Mouse (Mus musculus): ENCODE data around the gene Gtf2a1l.

Gene Gtf2a1l

GRCm38 (mm10) chr17:88668452-88668851 lies at the start of gene Gtf2a1l:
Gene Gtf2a1l (plus strand): TSS chr17:88668660.
- peak; percentile 24 to 49 for DNase-seq

DNA sequence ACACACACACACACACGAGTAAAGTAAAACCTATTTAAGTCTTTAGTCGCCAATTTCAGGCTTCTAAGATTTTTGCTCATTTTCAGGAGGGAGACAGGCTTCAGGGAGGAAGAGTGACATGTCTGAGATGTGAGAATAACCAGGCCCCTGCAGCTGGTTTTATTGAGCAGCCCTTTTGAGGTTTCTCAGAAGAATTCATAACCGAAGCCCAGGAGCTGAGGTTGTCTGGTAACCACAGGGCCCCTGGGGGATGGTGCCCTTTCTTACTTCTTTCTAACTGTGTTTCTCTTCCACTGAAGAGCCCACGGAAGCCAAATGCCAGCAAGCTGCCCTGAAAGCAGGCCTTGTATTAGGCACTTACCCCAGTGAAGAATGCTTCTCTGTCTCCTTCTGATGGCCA lies 47.5 kb upstream of the Gtf2a1l start:
- DNase-seq: no peak

GRCm38 (mm10) chr17:88621374-88621773 lies 47.1 kb upstream of the Gtf2a1l start:
- no peak for DNase-seq

DNA sequence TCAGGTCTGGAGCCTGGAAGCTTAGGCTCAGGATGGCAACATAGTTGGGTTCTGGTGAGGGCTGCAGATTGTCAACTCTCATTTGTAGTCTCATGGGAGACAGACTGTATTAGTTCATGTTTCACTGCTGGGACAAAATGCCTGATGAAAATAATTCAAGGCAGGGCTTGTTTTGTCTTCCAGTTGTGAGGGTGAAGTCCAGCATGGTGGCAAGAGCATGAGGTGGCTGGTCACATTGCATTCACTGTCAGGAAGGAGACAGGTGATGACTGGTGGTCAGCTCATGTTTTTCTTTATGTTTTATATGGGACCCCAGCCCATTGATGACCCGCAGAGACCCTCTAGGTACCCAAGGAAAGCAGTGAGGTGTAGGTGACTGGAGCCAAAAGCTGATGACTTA lies 45.7 kb upstream of the Gtf2a1l start:
- DNase-seq: no peak

DNA sequence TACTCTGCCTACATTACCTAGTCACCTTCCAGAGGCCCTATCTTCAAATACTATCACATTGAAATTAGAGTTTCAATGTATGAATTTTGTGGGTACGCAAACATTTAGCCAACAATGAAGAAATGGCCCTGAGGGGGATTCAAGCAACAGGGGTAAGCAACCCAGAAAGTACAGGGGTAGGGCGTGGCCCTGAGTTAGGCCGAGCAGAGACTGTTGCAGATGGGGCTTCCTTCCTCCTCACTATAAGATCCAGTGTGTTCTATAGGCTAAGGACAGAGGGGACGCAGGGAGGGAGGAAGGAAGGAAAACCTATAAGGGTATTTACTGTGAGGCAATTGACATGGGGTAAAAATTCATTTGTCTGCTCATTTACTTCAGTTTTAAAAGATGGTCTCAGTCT lies 44.1 kb upstream of the Gtf2a1l start:
- DNase-seq: no peak

- no peak for DNase-seq
Observed at GRCm38 (mm10) chr17:88625350-88625749, 43.1 kb upstream of the Gtf2a1l start.

DNA sequence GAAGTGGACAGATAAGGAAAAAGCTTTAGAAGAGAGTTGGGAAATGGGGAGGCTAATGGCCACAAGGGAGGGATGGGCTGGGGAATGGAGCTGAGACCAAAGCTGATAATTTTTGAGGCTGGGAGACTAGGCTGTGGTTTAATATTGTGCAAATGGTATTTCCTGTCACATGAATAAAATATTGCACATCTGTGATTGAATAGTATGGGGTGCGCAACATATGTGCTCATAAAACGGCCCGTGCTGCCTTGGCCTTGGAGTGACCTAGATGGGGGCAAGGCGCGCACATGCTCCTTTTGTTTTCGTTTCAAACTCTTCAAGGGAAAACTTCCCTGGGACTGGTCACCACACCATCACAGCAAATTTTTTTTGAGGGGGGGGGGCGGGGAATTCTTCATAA lies 42.5 kb upstream of the Gtf2a1l start:
- no peak for DNase-seq

GRCm38 (mm10) chr17:88626347-88626811 lies 42.1 kb upstream of the Gtf2a1l start:
- no peak for DNase-seq

GRCm38 (mm10) chr17:88627150-88627549 lies 41.3 kb upstream of the Gtf2a1l start:
- no peak for DNase-seq

DNA sequence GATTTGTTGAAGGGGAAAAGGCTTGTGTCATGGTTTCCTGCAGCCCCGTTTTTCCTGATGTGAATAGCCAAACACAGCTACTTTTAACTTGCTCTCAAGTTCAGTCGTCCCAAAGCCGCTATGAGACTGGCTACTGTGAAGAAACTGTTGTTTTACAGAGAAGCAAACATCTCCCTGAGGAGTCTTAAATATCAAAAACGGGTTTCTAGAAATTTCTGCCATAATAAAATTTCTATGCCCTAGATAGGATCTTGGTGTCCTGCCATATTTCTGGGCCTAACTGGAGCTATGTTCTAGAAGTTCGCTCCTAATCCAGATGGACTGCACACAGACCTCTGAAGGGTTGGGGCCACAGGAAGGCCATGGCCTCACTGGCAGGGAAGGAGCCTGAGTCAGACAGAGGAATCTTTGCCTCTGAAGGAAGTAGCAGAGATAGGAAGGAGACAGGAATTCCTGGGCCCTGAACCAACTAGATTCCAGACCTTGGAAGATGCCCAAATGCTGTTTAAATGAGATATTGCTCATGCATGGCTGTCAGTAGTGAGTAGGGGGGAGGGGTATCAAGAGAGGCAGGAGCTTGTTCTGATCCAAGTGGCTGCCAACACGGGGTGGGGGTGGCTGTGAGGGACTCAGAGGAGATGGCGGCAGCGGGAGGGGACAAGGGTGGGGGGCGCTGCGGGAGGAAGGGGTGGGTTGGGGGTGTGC lies 39.6 kb upstream of the Gtf2a1l start:
- no peak for DNase-seq

DNA sequence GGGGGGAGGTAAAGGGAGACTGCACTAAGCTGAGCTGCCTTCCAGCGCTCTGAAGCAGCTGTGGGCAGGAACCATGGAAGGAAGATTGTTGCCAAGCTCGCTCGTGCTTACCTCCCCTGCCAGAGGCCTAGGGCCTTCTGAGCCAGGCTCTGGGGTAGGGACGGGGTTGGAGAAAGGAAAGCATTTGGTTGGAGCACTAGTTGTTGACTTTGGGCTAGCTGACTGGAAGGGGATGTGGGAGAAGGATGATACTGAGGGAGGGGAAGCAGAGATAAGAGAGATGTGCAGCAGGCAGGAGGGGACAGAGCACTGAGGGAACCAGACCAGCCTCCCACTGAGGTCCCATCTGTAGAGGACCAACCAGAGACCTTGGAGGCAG lies 39.1 kb upstream of the Gtf2a1l start:
- DNase-seq: no peak

- no peak for DNase-seq
Observed at GRCm38 (mm10) chr17:88629931-88630553, 38.4 kb upstream of the Gtf2a1l start.

- no peak for DNase-seq
Observed at GRCm38 (mm10) chr17:88630554-88630948, 37.9 kb upstream of the Gtf2a1l start.

DNA sequence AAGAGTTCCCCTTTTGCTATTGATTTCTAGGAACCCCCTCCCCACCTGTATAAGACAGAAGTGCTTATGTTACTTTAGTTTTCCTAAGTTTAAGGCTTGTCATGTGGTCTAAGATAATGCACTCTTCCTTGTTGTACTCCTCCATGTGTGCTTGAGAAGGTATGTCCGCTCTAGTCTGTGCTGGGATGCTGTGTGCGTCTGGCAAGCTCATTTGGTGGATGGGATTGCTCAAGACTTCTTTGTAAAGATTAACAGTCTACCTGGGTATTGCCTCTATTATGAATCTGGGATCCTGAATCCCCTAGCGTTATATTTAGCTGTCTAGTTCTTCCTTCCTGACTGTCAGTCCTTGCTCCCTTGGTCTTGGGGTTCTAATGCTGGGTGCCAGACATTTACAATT lies 35.8 kb upstream of the Gtf2a1l start:
- DNase-seq: no peak

- DNase-seq: no peak
Observed at GRCm38 (mm10) chr17:88636076-88636475, 32.4 kb upstream of the Gtf2a1l start.

- no peak for DNase-seq
Observed at GRCm38 (mm10) chr17:88636587-88636986, 31.9 kb upstream of the Gtf2a1l start.

- DNase-seq: peak; percentile 67 to 73
Observed at GRCm38 (mm10) chr17:88641012-88641411, 27.4 kb upstream of the Gtf2a1l start.

DNA sequence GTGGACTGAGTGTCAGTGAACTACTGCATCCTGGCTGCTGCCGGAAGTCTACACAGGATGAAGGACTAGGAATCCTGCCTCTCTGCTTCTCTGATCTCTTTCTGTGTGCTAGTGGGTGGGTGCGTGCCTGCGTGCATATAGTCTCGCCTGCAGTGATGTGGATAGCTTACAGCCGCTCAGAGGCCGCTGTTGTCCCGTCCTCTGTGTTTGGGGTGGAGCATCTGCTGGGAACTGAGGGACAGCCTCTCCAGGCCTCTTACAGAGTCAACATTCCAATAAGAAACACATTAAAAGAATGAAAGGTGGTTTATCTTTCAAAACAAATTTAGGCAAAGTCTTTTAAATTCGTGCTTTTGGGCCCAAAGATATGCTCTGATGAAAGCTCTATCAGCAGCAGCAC lies 26.6 kb upstream of the Gtf2a1l start:
- DNase-seq: no peak

GRCm38 (mm10) chr17:88644876-88645275 lies 23.6 kb upstream of the Gtf2a1l start:
- DNase-seq: no peak

- no peak for DNase-seq
Observed at GRCm38 (mm10) chr17:88645299-88645698, 23.2 kb upstream of the Gtf2a1l start.

DNA sequence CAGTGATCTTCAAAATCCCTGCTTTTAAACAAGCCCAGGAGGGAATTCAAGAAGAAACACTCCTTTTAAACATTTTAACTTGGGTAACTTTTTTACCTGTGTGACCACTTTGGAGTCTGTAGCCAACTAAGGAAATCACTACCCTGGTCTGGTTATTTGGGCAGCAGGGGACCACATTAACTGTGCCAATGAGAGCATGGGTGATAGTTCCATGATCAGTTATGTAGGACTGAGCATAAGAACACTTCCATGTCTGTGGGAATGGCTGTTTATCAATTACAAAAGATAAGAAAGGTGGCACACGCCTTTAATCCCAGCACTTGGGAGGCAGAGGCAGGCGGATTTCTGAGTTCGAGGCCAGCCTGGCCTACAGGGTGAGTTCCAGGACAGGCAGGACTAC lies 21.3 kb upstream of the Gtf2a1l start:
- DNase-seq: no peak

DNA sequence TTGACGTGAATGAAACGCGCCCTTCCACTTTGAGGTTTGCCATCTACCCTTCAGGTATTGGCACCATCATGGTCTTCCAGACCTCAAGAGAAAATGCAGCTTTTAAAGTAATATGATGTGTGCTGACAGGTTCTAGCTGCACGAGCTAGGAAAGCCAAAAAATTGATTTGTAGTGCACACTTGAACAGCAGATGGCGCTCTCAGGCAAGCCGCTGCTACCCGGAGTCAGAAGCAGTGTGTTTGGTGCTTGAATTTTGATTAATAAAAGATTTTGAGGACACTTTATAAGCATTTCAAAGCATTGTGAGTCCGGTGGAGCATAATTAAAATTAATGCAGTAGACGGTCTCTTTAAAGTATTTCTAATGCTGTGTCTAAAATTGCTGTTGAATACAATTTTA lies 16.4 kb upstream of the Gtf2a1l start:
- DNase-seq: peak; percentile 72 to 77

DNA sequence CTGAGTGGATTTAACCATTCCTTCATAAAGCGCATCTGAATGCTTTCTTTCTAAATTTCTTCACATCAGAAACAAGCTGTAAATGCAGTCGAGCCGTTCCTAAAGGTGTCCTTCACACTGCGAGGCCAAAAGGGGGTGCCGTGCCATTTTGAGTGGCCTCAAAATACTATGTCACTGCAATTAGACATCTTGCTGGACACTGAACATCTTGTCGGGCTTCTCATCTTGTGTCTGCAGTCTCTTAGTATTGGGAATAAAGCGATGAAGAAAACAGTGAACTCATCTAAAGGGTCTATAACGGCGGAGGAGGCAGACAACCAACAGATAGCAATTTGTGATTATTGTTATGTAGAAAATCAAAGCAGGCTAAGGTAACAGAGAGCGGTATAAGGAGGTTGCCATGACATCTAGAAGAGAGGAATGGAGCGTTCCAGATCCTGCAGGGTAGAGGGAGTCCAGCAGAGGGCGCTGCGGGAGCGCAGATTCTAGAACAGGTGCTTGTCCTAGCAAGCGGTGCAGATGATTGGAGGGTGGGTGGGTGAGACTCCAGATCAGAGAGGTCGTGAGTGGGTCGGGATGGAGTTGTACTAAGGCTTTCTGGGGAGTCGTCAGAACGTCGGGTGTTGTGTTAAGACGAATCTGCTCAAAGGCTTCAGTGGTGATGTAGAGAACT lies 15.6 kb upstream of the Gtf2a1l start:
- peak; percentile 88 to 89 for DNase-seq

DNA sequence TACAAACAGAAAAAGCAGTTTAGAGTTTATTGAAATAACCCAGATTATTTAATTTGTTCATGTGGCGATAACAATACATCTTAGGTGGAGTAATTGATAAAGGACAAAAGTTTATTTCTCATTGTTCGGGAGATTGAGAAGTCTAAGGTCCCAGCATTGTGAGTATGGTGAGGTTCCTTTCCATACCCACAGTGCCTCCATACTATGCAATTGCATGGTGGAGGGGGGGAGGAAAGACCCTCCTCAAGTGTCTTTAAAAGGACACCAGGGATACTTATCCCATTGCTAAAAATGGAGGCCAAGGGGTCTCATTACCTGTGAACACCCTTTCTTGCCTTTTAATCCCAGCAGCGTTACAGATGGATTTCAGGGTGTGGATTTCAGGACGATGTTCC lies 15.1 kb upstream of the Gtf2a1l start:
- no peak for DNase-seq

All from cerebellum, postnatal 36 days (tissue).